Comparison of ENCODE assay signal across 8 mouse cellular contexts in the genomic region with DNA sequence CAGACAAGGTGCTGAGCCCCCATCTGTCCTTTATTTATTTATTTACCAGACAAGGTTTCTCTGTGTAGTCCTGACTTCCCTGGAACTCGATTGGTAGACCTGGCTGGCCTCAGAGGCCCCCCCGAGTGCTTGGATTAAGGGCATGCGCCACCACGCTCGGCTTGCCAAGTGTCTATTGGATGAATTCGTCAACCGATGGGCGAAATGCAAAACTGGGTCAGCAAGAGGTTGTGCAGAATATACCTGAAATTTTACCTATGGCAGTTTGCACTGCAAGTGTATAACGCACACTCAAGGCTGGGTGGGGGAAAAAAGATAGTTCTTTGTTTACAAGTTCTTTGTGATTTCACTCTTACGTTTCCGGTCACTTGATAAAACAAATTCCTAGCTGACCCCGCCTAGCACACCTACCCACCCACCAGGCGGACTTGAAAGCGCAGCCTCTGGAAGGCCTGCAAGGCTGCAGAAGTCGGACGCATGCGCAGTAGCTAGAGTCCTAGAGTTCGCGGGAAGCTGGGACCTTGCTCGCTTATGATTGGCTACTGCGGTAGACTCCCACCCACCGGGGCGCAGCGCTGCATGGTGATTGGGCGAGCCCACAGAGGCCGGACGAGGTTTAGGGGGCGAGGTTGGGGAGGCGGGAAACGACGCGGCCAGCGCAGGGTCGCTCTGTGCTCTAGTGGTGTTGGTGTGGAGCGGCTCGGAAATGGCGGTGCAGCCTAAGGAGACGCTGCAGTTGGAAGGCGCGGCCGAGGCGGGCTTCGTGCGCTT. TPM values are rescaled to one million over a fixed set of nuclear protein-coding genes. Genes with fewer than 3 reads are reported as not detected.
DNase-seq lines count a peak whose midpoint lies in the region; ATAC-seq and TF ChIP-seq lines count a peak whose summit lies in the region.

Gene Msh2, plus strand, starts transcription at position 441 of the 771 bp plus-strand sequence.

- peak; percentile 100 for ATAC-seq in forebrain, embryonic 12.5 days (ENCODE audit: low FRiP score)
- ATAC-seq in heart, postnatal 0 days (ENCODE audit: insufficient read depth, low read depth) = peak; percentile 99
- peak; percentile 98 for ATAC-seq in liver, embryonic 16.5 days (ENCODE audit: low read depth)
- ATAC-seq in neural tube, embryonic 13.5 days (ENCODE audit: low read depth) = peak; percentile 100

- peaks cover 5% of the 10 kb centered on the region for H3K9me3 ChIP-seq in E14TG2a.4 (ENCODE audit: low read length)
- H3K9me3 ChIP-seq in forebrain, embryonic 12.5 days = no peaks in the 10 kb centered on the region
- H3K9me3 ChIP-seq in heart, postnatal 0 days (replicated peaks; ENCODE audit: control insufficient read depth, low read length) = no peaks in the 10 kb centered on the region
- no peaks in the 10 kb centered on the region for H3K9me3 ChIP-seq in liver, embryonic 16.5 days (replicated peaks; ENCODE audit: control insufficient read depth, low read length)
- no peaks in the 10 kb centered on the region for H3K9me3 ChIP-seq in neural tube, embryonic 13.5 days

- H3K4me1 ChIP-seq in E14TG2a.4 (replicated peaks; ENCODE audit: low read depth, low read length) = peaks cover 44% of the 10 kb centered on the region
- H3K4me1 ChIP-seq in forebrain, embryonic 12.5 days = peaks cover 23% of the 10 kb centered on the region
- H3K4me1 ChIP-seq in heart, postnatal 0 days (ENCODE audit: control insufficient read depth, insufficient read depth) = 0 out of 2 replicates have a peak, but pooled peaks cover 11% of the 10 kb centered on the region
- H3K4me1 ChIP-seq in liver, embryonic 16.5 days (ENCODE audit: control insufficient read depth, low read depth, low read length) = peaks cover 17% of the 10 kb centered on the region
- peaks cover 28% of the 10 kb centered on the region for H3K4me1 ChIP-seq in neural tube, embryonic 13.5 days (replicated peaks)
- peaks cover 2% of the 10 kb centered on the region; the same call in 1 of the 2 replicates for H3K4me1 ChIP-seq in testis, adult 2 months (ENCODE audit: control insufficient read depth, insufficient read depth, low read length)

- peak within 1 kb of the TSS; percentile 77 for H3K4me2 ChIP-seq in forebrain, embryonic 12.5 days
- peak within 1 kb of the TSS; percentile 92 for H3K4me2 ChIP-seq in heart, postnatal 0 days (ENCODE audit: low read depth, low read length)
- peak within 1 kb of the TSS; percentile 90 for H3K4me2 ChIP-seq in liver, embryonic 16.5 days (ENCODE audit: low read depth, low read length)
- peak within 1 kb of the TSS; percentile 86 for H3K4me2 ChIP-seq in neural tube, embryonic 13.5 days

- no peak for TF ChIP-seq EP300 in heart, postnatal 0 days (IDR thresholded peaks at IDR 0.05; ENCODE audit: low read depth)

- WGBS in forebrain, embryonic 12.5 days = under 1% methylated on average over 44 of the region's 44 CpGs
- WGBS in heart, postnatal 0 days = under 1% methylated on average over 43 of the region's 44 CpGs
- WGBS in liver, embryonic 16.5 days (ENCODE audit: insufficient replicate concordance) = 1% methylated on average over 44 of the region's 44 CpGs
- under 1% methylated on average over 44 of the region's 44 CpGs for WGBS in neural tube, embryonic 13.5 days

- peak within 1 kb of the TSS; percentile 96 for H3K4me3 ChIP-seq in E14TG2a.4 (replicated peaks; ENCODE audit: low read length)
- H3K4me3 ChIP-seq in forebrain, embryonic 12.5 days (replicated peaks) = peak within 1 kb of the TSS; percentile 86
- peak within 1 kb of the TSS; percentile 84 for H3K4me3 ChIP-seq in heart, postnatal 0 days (ENCODE audit: low read depth, low read length)
- peak within 1 kb of the TSS; percentile 88 for H3K4me3 ChIP-seq in liver, embryonic 16.5 days (ENCODE audit: low read depth, low read length)
- H3K4me3 ChIP-seq in neural tube, embryonic 13.5 days = peak within 1 kb of the TSS; percentile 78
- H3K4me3 ChIP-seq in testis, adult 2 months (ENCODE audit: control insufficient read depth, low read depth, low read length) = peak within 1 kb of the TSS; percentile 93

- TF ChIP-seq CTCF in E14TG2a.4 (conservative IDR thresholded peaks at IDR 0.05; ENCODE audit: low read length) = no peak
- TF ChIP-seq CTCF in heart, postnatal 0 days (IDR thresholded peaks at IDR 0.05; ENCODE audit: low read depth) = no peak
- no peak for TF ChIP-seq CTCF in testis, adult 2 months (IDR thresholded peaks at IDR 0.05; ENCODE audit: control insufficient read depth, insufficient read depth, insufficient replicate concordance, low read depth, low read length)

- no peaks in the 10 kb centered on the region for H3K27me3 ChIP-seq in E14TG2a.4 (ENCODE audit: insufficient read depth, low read length)
- H3K27me3 ChIP-seq in forebrain, embryonic 12.5 days = no peaks in the 10 kb centered on the region
- no peaks in the 10 kb centered on the region for H3K27me3 ChIP-seq in heart, postnatal 0 days (ENCODE audit: control insufficient read depth, insufficient read depth, low read length)
- no peaks in the 10 kb centered on the region for H3K27me3 ChIP-seq in liver, embryonic 16.5 days (ENCODE audit: control insufficient read depth, insufficient read depth, low read depth, low read length)
- no peaks in the 10 kb centered on the region for H3K27me3 ChIP-seq in neural tube, embryonic 13.5 days
- H3K27me3 ChIP-seq in testis, adult 2 months (ENCODE audit: control insufficient read depth, insufficient read depth, low read length) = no peaks in the 10 kb centered on the region

- H3K36me3 ChIP-seq in E14TG2a.4 (ENCODE audit: insufficient read depth, low read length) = peaks cover 30% of the 10 kb centered on the region
- H3K36me3 ChIP-seq in forebrain, embryonic 12.5 days (replicated peaks) = no peaks in the 10 kb centered on the region; the same call in none of the 2 replicates
- H3K36me3 ChIP-seq in heart, postnatal 0 days (replicated peaks; ENCODE audit: control insufficient read depth, insufficient read depth, low read length) = no peaks in the 10 kb centered on the region
- no peaks in the 10 kb centered on the region for H3K36me3 ChIP-seq in liver, embryonic 16.5 days (ENCODE audit: control insufficient read depth, insufficient read depth)
- H3K36me3 ChIP-seq in neural tube, embryonic 13.5 days = no peaks in the 10 kb centered on the region
- H3K36me3 ChIP-seq in testis, adult 2 months (ENCODE audit: control insufficient read depth, insufficient read depth, low read length) = no peaks in the 10 kb centered on the region

- H3K9ac ChIP-seq in forebrain, embryonic 12.5 days = peak within 1 kb of the TSS; percentile 79
- H3K9ac ChIP-seq in heart, postnatal 0 days (replicated peaks; ENCODE audit: low read depth, low read length) = peak within 1 kb of the TSS; percentile 71
- peak within 1 kb of the TSS; percentile 82 for H3K9ac ChIP-seq in liver, embryonic 16.5 days (ENCODE audit: low read depth, low read length)
- H3K9ac ChIP-seq in neural tube, embryonic 13.5 days = peak within 1 kb of the TSS; percentile 84

- peak; percentile 92 for TF ChIP-seq POLR2A in testis, adult 2 months (IDR thresholded peaks at IDR 0.05; ENCODE audit: control insufficient read depth, low read depth, low read length)

- peak within 1 kb of the TSS; percentile 80 for H3K27ac ChIP-seq in forebrain, embryonic 12.5 days
- H3K27ac ChIP-seq in heart, postnatal 0 days (ENCODE audit: low read depth) = peak within 1 kb of the TSS; percentile 80
- peak within 1 kb of the TSS; percentile 67 for H3K27ac ChIP-seq in liver, embryonic 16.5 days (ENCODE audit: low read length)
- H3K27ac ChIP-seq in neural tube, embryonic 13.5 days (replicated peaks) = peak within 1 kb of the TSS; percentile 85
- H3K27ac ChIP-seq in testis, adult 2 months (ENCODE audit: control insufficient read depth, insufficient read depth, low read depth, low read length) = peak within 1 kb of the TSS; percentile 19

- peak; percentile 98 for DNase-seq in c-Kit-positive CD71-positive TER-119-positive erythroid progenitor cells, embryonic 14.5 days (ENCODE audit: low spot score)
- DNase-seq in heart, postnatal 0 days (ENCODE audit: low spot score) = peak; percentile 98
- peak; percentile 99 for DNase-seq in kidney, postnatal 4 days

RNA-seq across cellular contexts. Expression of gene Msh2, which starts in this region (rescaled TPM):
- polyA plus RNA-seq in forebrain, embryonic 12.5 days (2016; fragmentation: Nextera tagmentation; extraction: Ambion mirVana) = 116 and 125 TPM in 2 replicates
- total RNA-seq in heart, postnatal 0 days (2014; rRNA removed; ENCODE audit: low replicate concordance) = 18.8 and 21.8 TPM in 2 replicates
- polyA plus RNA-seq in heart, postnatal 0 days (2015; fragmentation: Nextera tagmentation; extraction: Ambion mirVana) = 18.7 and 20.9 TPM in 2 replicates
- polyA plus RNA-seq in liver, embryonic 16.5 days (2015; fragmentation: Nextera tagmentation; extraction: Ambion mirVana) = 23.3 and 25.9 TPM in 2 replicates
- polyA plus RNA-seq in neural tube, embryonic 13.5 days (2015; fragmentation: Nextera tagmentation; extraction: Ambion mirVana) = 62.0 and 71.8 TPM in 2 replicates
- polyA plus RNA-seq in testis, adult 2 months (2012; rRNA removed) = 3.0 and 4.0 TPM in 2 replicates

Comparison
In these comparisons a context has a peak if more than half of its experiments do, and no peak if none do; other contexts are left out.
1. Peak in every context shown above with its lines: DNase-seq, ATAC-seq, H3K4me3 ChIP-seq and H3K27ac ChIP-seq.
2. H3K27ac ChIP-seq: peak in every context shown above with its lines; median percentile 85 in neural tube, embryonic 13.5 days; 80 in forebrain, embryonic 12.5 days; 80 in heart, postnatal 0 days; 67 in liver, embryonic 16.5 days; 19 in testis, adult 2 months.